Mouse (Mus musculus) liver, postnatal 0 days (tissue): ENCODE results near the gene Dbx2. TPM values are rescaled to one million over a fixed set of nuclear protein-coding genes. Genes with fewer than 3 reads are reported as not detected.

ENCODE experiments used
- ATAC-seq: fragments of 200-750 bp; cut with Nextera tagmentation; 2 replicates; pipeline ENCODE4 v1.8.0; 2017; ENCODE audit warnings: mild to moderate bottlenecking, moderate library complexity
- DNase-seq: peaks from one replicate; pipeline ENCODE4 v3.0.0-alpha.2; 2016
- H3K27ac ChIP-seq: fragments of 300-500 bp; sonication (generic); 2 replicates; pipeline ENCODE4 v1.5.1; 2014; ENCODE audit warnings: antibody characterized with exemption, moderate library complexity, mild to moderate bottlenecking, low read depth
- H3K27me3 ChIP-seq: fragments of 300-500 bp; sonication (generic); 2 replicates; pipeline ENCODE4 v1.6.1; 2014; ENCODE audit warnings: low read length, control low read depth, mixed read lengths; ENCODE audit not compliant: insufficient read depth
- H3K36me3 ChIP-seq: fragments of 300-500 bp; sonication (generic); replicated peaks from 2 replicates; pipeline ENCODE4 v1.6.1; 2014; ENCODE audit warnings: mild to moderate bottlenecking, control low read depth, low read length, moderate library complexity, mixed read lengths; ENCODE audit not compliant: insufficient read depth
- H3K4me1 ChIP-seq: fragments of 300-500 bp; sonication (generic); 2 replicates; pipeline ENCODE4 v1.6.1; 2014; ENCODE audit warnings: antibody characterized with exemption, mild to moderate bottlenecking, control low read depth; ENCODE audit not compliant: insufficient read depth
- H3K4me2 ChIP-seq: fragments of 300-500 bp; sonication (generic); 2 replicates; pipeline ENCODE4 v1.6.1; 2014; ENCODE audit warnings: low read depth, mild to moderate bottlenecking, low read length, moderate library complexity, mixed read lengths
- H3K4me3 ChIP-seq: fragments of 300-500 bp; sonication (generic); 2 replicates; pipeline ENCODE4 v1.5.1; 2014; ENCODE audit warnings: low read depth, low read length
- H3K9ac ChIP-seq: fragments of 300-500 bp; sonication (generic); replicated peaks from 2 replicates; pipeline ENCODE4 v1.6.1; 2014; ENCODE audit warnings: mild to moderate bottlenecking, moderate library complexity
- H3K9me3 ChIP-seq: fragments of 300-500 bp; sonication (generic); 2 replicates; pipeline ENCODE4 v1.6.1; 2016; ENCODE audit warnings: mild to moderate bottlenecking, control low read depth, low read length, mixed read lengths
- CTCF ChIP-seq: sonication (generic); IDR thresholded peaks from 2 replicates; pipeline ENCODE4 v1.5.1; 2016; ENCODE audit warnings: antibody characterized with exemption, low read depth
- EP300 ChIP-seq: IDR thresholded peaks from 2 replicates; pipeline ENCODE4 v1.6.1; 2016; ENCODE audit warnings: antibody characterized with exemption, low read depth, mild to moderate bottlenecking
- WGBS: fragments of 180-500 bp; shearing (Covaris S2); extraction: QIAGEN DNeasy Blood & Tissue Kit; methylation state at CpG from one replicate; pipeline ENCODE4 v1.1.7; 2014; ENCODE audit not compliant: insufficient replicate concordance; 5-methylcytosine and 5-hydroxymethylcytosine counted together
- polyA plus RNA-seq: library from polyadenylated mRNA; unstranded; fragments of >200 nt; fragmentation: Nextera tagmentation; extraction: Ambion mirVana; gene quantifications from 2 replicates; pipeline ENCODE4 v1.2.1, GENCODE M21; 2015

Dbx2 gene
- polyA plus RNA-seq, 1 experiment from 2014 or later = not detected

DNA sequence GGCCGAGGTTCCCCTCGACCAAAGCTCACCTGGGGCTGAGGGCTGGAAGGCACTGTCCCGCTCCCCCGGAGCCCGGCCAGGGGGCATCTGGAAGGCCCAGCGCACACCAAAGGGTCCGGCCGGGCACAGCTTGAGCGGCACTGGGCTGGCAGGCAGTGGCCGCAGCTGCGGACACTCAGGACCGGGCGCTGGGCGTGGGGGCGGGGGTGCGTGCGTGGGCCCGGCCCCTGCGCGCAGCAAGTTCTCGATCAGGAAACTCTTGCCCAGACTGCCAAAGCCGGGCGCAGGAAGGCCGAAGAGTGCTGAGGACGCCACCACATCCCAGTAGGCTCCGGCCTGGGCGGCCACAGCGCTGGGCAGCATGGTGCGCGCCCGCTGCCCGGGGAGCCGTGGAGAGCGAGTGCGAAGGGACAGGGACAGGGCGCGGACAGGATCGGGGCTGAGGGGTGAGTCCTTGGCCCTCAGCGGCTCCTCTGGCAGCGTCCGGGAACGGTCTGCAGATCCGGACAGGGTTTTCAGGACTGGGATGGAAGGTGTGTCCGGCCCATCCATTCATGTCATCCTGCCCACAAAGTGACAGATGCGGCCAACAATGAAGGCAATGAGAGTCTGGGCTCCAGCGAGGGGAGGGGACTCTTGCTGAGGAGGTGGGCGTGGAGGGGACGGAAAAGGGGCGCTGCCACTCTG lies 1.4 kb downstream of the Dbx2 start:
- H3K36me3 ChIP-seq = no peaks in the 10 kb centered on the region
- H3K27me3 ChIP-seq = peaks cover 49% of the 10 kb centered on the region
- H3K9ac ChIP-seq = no peak overlapping the region
- no peak overlapping the region for H3K27ac ChIP-seq
- H3K4me2 ChIP-seq = no peak overlapping the region
- DNase-seq (no peak), ATAC-seq (no peak)
- no peak overlapping the region for H3K4me3 ChIP-seq
- 4% methylated on average over 47 of the region's 49 CpGs for WGBS
- no peaks in the 10 kb centered on the region for H3K4me1 ChIP-seq
- H3K9me3 ChIP-seq = no peaks in the 10 kb centered on the region
- TF ChIP-seq CTCF (no peak), EP300 (no peak)

DNA sequence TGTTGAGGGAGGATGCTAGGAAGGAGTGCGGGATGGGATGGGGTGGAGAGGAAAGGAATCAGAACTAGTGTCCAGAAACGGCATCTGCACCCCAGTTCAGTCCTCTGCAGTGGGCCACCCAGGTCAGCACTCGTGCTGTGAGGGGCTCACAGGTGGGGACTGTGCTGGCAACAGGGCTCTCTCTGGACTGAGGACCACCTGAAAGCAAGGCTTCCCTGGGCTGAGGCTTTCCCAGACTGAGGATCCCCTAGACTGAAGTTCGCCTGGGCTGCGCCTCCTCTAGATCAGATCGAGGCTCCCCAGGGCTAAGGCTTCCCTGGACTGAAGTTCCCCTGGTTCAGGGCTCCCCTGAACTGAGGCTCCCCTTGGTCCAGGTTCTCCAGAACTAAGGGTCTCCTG lies 1.9 kb downstream of the Dbx2 start:
- H3K4me2 ChIP-seq = no peak overlapping the region
- no peaks in the 10 kb centered on the region for H3K36me3 ChIP-seq
- WGBS = 9% methylated on average over 6 of the region's 6 CpGs
- no peak overlapping the region for H3K9ac ChIP-seq
- peaks cover 52% of the 10 kb centered on the region for H3K27me3 ChIP-seq
- no peaks in the 10 kb centered on the region for H3K9me3 ChIP-seq
- DNase-seq (no peak), ATAC-seq (no peak)
- H3K27ac ChIP-seq = no peak overlapping the region
- no peak overlapping the region for H3K4me3 ChIP-seq
- H3K4me1 ChIP-seq = no peaks in the 10 kb centered on the region
- TF ChIP-seq CTCF (no peak), EP300 (no peak)

DNA sequence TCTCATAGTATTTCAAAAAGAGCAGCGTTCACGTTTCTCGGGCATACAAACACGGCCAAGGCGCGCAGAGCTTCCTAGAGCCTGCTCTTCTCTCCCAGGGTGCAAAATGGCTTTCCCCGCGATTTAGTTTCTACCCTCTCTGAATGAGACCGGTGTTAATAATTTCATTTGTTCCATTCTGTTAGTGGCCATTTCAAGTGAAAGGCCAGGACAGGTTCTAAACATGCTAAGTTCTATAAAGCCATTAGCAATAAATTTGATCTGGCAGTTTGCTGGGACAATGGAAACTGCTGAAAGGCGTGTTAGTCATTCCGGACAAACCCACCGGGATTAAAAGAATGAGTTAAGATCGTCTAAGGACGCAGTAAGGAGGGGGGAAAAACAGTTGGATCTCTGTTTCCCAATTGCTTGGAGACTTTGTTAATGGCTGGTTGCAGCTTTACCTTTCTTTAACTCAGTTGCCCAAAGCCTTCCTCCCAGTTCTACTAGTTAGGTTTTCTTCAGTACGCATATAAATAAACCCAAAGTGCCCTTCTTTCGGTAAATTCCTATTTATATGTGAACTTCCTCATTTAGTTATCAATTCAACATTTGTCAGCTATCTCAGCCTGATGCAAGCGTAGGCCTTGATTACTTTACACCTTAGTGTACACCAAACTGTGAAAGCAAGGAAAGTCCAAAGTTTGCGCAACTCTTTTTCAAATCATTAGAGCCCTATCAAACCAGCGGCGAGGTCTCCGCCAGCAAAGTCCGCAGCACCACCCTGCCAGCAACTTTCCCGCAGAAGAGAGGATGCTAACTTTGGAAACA lies 2.7 kb downstream of the Dbx2 start:
- H3K27ac ChIP-seq = no peak overlapping the region
- DNase-seq (no peak), ATAC-seq (no peak)
- H3K9ac ChIP-seq = no peak overlapping the region
- no peak for TF ChIP-seq EP300
- no peak for TF ChIP-seq CTCF
- WGBS = 5% methylated on average over 23 of the region's 23 CpGs
- no peak overlapping the region for H3K4me3 ChIP-seq
- H3K4me1 ChIP-seq = no peaks in the 10 kb centered on the region
- peaks cover 52% of the 10 kb centered on the region for H3K27me3 ChIP-seq
- H3K9me3 ChIP-seq = no peaks in the 10 kb centered on the region
- no peaks in the 10 kb centered on the region for H3K36me3 ChIP-seq
- no peak overlapping the region for H3K4me2 ChIP-seq

DNA sequence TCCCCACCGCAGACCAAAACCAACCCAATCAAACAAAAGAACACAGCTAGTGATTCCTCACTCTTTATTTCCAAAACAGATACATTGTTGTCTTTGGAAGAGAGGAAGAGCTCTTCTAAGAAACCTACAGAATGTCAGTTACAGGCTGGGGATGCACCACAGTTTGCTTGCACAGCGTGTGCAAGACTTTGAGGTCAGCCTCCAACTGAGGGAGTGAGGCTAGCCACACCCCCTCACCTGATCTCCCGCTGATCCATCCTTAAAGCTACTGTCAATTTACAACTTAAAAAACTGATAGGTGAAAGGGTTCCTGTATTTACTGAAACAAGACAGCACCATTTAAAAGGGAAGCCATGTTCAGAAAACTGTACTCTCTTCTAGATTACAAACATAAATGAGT lies 3.9 kb downstream of the Dbx2 start:
- Histone ChIP-seq H3K4me2 (no peak overlapping the region), H3K4me3 (no peak overlapping the region), H3K36me3 (no peaks in the 10 kb centered on the region), H3K9me3 (no peaks in the 10 kb centered on the region), H3K4me1 (no peaks in the 10 kb centered on the region), H3K9ac (no peak overlapping the region), H3K27ac (no peak overlapping the region), H3K27me3 (peaks cover 52% of the 10 kb centered on the region)
- no peak for DNase-seq
- TF ChIP-seq CTCF (no peak), EP300 (no peak)
- 5% methylated on average over 3 of the region's 3 CpGs for WGBS
- ATAC-seq = no peak

DNA sequence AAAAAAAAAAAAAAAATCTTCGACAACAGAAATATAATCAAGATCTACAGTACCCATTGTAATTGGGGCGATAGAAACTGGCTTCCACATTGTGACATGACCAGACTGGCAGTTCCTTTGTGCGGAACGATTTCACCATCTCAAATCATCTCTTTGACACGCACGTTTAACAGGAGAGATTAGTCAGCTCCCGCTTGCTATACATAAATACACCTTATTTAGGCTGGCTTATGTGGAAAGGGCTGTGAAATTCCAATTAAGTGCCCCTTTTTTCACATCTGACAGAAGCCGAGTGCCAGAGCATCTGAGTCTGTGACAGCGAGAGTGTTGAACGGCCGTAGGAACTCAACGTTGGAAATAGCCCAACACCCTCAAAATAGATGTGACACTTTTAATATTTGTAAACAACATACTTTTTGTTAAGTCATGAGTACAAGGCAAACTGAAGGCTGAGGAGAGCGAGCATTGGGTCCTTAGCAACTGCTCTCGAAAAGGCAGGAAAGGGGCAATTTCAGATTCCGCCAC lies 12.2 kb downstream of the Dbx2 start:
- H3K27me3 ChIP-seq = no peaks in the 10 kb centered on the region
- H3K9ac ChIP-seq = no peak overlapping the region
- H3K27ac ChIP-seq = no peak overlapping the region
- no peaks in the 10 kb centered on the region for H3K9me3 ChIP-seq
- no peak overlapping the region for H3K4me2 ChIP-seq
- WGBS = 78% methylated on average over 15 of the region's 15 CpGs
- DNase-seq = no peak
- H3K4me3 ChIP-seq = no peak overlapping the region
- H3K36me3 ChIP-seq = no peaks in the 10 kb centered on the region
- ATAC-seq = no peak
- H3K4me1 ChIP-seq = no peaks in the 10 kb centered on the region
- no peak for TF ChIP-seq CTCF
- TF ChIP-seq EP300 = no peak

DNA sequence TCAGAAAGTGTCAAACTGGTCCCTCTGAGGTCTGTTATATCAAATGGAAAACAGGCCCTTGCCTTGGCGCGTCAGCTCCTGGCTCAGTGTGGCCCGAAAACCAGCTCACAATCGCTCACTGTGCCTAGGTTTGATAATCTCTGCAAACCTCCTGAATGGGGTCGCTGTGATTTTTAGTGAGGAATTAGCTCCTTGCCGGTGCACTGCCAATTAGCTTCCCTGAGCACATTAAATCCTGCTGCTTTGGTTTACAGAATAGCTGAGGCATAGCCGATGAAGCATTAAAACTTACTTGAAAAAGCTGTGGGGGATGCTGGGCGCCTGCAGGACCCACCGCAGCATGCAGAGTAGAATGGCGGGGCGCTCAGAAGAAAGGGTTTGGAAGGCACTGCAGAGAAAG lies 15.4 kb downstream of the Dbx2 start:
- no peak overlapping the region for H3K4me2 ChIP-seq
- no peak overlapping the region for H3K4me3 ChIP-seq
- 19% methylated on average over 11 of the region's 11 CpGs for WGBS
- no peak overlapping the region for H3K9ac ChIP-seq
- no peak for ATAC-seq
- H3K27ac ChIP-seq = no peak overlapping the region
- H3K36me3 ChIP-seq = no peaks in the 10 kb centered on the region
- no peak for TF ChIP-seq CTCF
- no peak for TF ChIP-seq EP300
- H3K4me1 ChIP-seq = no peaks in the 10 kb centered on the region
- no peak for DNase-seq
- H3K27me3 ChIP-seq = no peaks in the 10 kb centered on the region
- H3K9me3 ChIP-seq = no peaks in the 10 kb centered on the region
